Mouse (Mus musculus): ENCODE data around the gene Lrig1.

DNA sequence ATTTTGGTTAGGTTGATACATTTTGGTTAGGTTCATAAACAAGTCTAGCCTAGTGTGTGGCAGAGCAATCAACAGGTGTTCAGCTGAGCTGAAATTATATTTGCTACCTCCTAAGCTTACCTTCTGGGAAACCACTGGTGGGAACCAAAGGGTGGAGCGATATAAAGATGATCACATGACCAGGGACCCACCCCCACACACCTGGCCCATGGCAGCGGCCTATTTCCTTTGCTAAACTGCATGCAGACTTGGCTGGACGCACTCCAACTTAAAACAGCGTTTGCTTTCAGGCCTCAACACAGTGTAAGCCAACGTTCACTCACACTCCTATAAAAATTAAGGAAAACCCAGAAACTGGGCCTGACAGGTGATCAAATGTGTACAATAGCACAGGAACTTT is 33.9 kb upstream of the Lrig1 start:
- TF ChIP-seq GATA1 (IDR thresholded peaks at IDR 0.05; ENCODE audit: borderline replicate concordance, low read length) (no peak), FLI1 (IDR thresholded peaks at IDR 0.05; ENCODE audit: low read length) (no peak)

All from megakaryocyte, embryonic 14.5 days (primary cell).